Mouse (Mus musculus): ENCODE data around the gene Svs5.
"Not testable (repeated sequence)": the region's sequence is repeated elsewhere in the genome, so short reads cannot be mapped to it uniquely, and the experiment has no call there.

GRCm38 (mm10) chr2:164315460-164315859 is 17.1 kb upstream of the Svs5 start:
- not testable (repeated sequence) for TF ChIP-seq EP300, CTCF (IDR thresholded peaks at IDR 0.05; ENCODE audit: low read depth)
